Mouse (Mus musculus) bone marrow macrophage, adult 2 months (primary cell): ENCODE data around the gene Zfp747.

Experiments
- CTCF ChIP-seq: IDR thresholded peaks from 2 replicates; pipeline ENCODE4 v1.5.1; 2012; ENCODE audit warnings: low read depth, mild to moderate bottlenecking, low read length, moderate library complexity
- POLR2A ChIP-seq: IDR thresholded peaks from 2 replicates; pipeline ENCODE4 v1.6.1; 2012; ENCODE audit warnings: mild to moderate bottlenecking, low read depth, low read length, borderline replicate concordance

DNA sequence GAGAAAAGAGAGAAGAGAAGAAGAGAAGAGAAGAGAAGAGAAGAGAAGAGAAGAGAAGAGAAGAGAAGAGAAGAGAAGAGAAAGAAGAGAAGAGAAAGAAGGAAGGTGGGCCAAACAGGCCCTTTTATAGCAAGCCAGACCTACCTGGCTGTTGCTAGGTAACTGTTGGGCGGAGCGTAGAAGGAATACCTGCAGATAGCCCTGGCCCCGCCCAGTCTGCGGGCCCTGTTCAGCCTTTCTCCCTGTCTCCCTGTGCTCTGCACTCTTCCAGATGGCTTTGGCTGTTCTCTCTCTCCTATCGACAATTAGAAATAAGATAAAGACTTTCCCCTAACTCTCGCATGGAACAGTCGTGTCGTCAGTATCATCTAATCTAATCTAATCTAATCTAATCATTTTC lies 29.2 kb downstream of the Zfp747 start:
- TF ChIP-seq POLR2A (no peak), CTCF (no peak)
